Mouse (Mus musculus): ENCODE measurements at regions not wholly inside any gene's neighbourhood (a gene's known extent, or its start where the extent isn't known, plus 50 kb on each side); places are given as distances from the start of the nearest gene placed in this dataset.

GRCm38 (mm10) chr17:76184813-76185212, 633.1 kb upstream of the Fam98a start:
- no peak for TF ChIP-seq CTCF (conservative IDR thresholded peaks at IDR 0.05; ENCODE audit: low read length)
- no peak for TF ChIP-seq POU5F1 (IDR thresholded peaks at IDR 0.05; ENCODE audit: borderline replicate concordance, low read length)
- TF ChIP-seq NANOG (IDR thresholded peaks at IDR 0.05; ENCODE audit: borderline replicate concordance, low read length), result no peak

Measured in E14TG2a.4 (cell line).